Mouse (Mus musculus) kidney, embryonic 14.5 days (tissue): ENCODE results near the gene Olfr1500. TPM values are rescaled to one million over a fixed set of nuclear protein-coding genes. Genes with fewer than 3 reads are reported as not detected.
"Not testable (repeated sequence)": the region's sequence is repeated elsewhere in the genome, so short reads cannot be mapped to it uniquely, and the experiment has no call there.

Experiments
- ATAC-seq: fragments of 200-750 bp; cut with Nextera tagmentation; 2 replicates; pipeline ENCODE4 v1.8.0; 2017; ENCODE audit warnings: moderate number of reproducible peaks, mild to moderate bottlenecking, moderate TSS enrichment, moderate library complexity; ENCODE audit not compliant: low FRiP score, low TSS enrichment
- H3K27ac ChIP-seq: fragments of 300-500 bp; sonication (generic); 2 replicates; pipeline ENCODE4 v1.5.1; 2014; ENCODE audit warnings: low read depth, mild to moderate bottlenecking, low read length, moderate library complexity, mixed read lengths
- H3K27me3 ChIP-seq: fragments of 300-500 bp; sonication (generic); 2 replicates; pipeline ENCODE4 v1.6.1; 2014; ENCODE audit warnings: mild to moderate bottlenecking, low read length; ENCODE audit not compliant: control insufficient read depth, insufficient read depth
- H3K36me3 ChIP-seq: fragments of 300-500 bp; sonication (generic); 2 replicates; pipeline ENCODE4 v1.6.1; 2014; ENCODE audit warnings: low read length, mixed read lengths; ENCODE audit not compliant: control insufficient read depth, insufficient read depth
- H3K4me1 ChIP-seq: fragments of 300-500 bp; sonication (generic); 2 replicates; pipeline ENCODE4 v1.6.1; 2014; ENCODE audit warnings: low read length, mixed read lengths; ENCODE audit not compliant: control insufficient read depth, insufficient read depth
- H3K4me2 ChIP-seq: fragments of 300-500 bp; sonication (generic); replicated peaks from 2 replicates; pipeline ENCODE4 v1.6.1; 2014; ENCODE audit warnings: low read depth, mild to moderate bottlenecking, low read length
- H3K4me3 ChIP-seq: fragments of 300-500 bp; sonication (generic); 2 replicates; pipeline ENCODE4 v1.5.1; 2014; ENCODE audit warnings: mild to moderate bottlenecking, low read length
- H3K9ac ChIP-seq: fragments of 300-500 bp; sonication (generic); 2 replicates; pipeline ENCODE4 v1.6.1; 2014; ENCODE audit warnings: low read depth, mild to moderate bottlenecking, low read length, moderate library complexity
- H3K9me3 ChIP-seq: fragments of 300-500 bp; sonication (generic); 2 replicates; pipeline ENCODE4 v1.6.1; 2016; ENCODE audit warnings: low read length; ENCODE audit not compliant: control insufficient read depth
- WGBS: fragments of 180-500 bp; shearing (Covaris S2); extraction: QIAGEN DNeasy Blood & Tissue Kit; methylation state at CpG from one replicate; pipeline ENCODE4 v1.1.7; 2014; 5-methylcytosine and 5-hydroxymethylcytosine counted together
- polyA plus RNA-seq: library from polyadenylated mRNA; unstranded; fragments of >200 nt; fragmentation: Nextera tagmentation; extraction: Ambion mirVana; gene quantifications from 2 replicates; pipeline ENCODE4 v1.2.1, GENCODE M21; 2014

Olfr1500 gene
- not detected in 2 replicates for polyA plus RNA-seq

DNA sequence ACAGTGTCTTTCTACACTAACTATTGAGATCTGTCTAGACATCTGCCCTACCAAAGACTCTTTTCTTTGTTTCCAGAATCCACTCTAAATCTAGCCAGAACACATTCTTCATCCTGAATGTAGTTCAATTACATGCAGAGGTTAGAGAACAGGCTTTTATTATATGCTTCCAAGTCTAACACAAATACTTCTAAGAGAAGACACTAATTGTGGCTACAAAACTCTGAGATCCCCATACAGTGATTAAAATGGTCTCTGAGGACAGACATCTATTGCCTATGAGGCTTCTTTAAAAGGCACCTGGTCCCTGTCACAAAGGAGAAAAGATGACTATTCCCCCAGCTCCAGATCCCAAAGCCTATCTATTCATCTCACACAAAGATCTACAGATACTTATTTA lies at the start of gene Olfr1500:
Gene Olfr1500, minus strand, starts transcription at position 101 of the 400 bp plus-strand sequence.
- H3K4me2 ChIP-seq = no peak within 1 kb of the TSS

DNA sequence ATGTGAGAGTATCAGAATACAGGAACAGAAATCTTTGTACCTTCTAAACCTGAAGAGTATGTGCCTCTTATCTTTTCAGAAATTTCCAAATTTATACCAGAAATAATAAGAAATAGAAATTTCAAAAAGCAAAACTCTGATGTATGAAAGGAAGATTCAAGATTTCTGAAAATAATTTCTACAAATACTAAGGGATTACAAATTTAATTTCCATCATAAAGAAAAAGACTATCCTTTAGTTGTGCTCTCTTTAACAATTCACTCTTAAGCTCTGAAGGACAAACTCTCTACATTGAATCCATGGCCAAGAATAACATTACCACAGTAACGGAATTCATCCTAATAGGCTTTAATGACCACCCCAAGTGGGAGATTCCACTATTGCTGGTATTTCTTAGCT lies 31.2 kb upstream of the Olfr1500 start, which contains the start of gene Olfr1502:
Gene Olfr1502, plus strand, starts transcription at position 301 of the 400 bp plus-strand sequence.
- 85% methylated on average over 1 of the region's 1 CpGs for WGBS
- H3K27me3 ChIP-seq = no peaks in the 10 kb centered on the region
- ATAC-seq = no peak

More for the DNA sequence above, at the start of gene Olfr1500:
- no peaks in the 10 kb centered on the region for H3K27me3 ChIP-seq
- H3K4me3 ChIP-seq = no peak within 1 kb of the TSS
- no peak within 1 kb of the TSS for H3K27ac ChIP-seq
- H3K9ac ChIP-seq = no peak within 1 kb of the TSS
- no peaks in the 10 kb centered on the region for H3K4me1 ChIP-seq
- no peaks in the 10 kb centered on the region for H3K9me3 ChIP-seq
- no peak for ATAC-seq
- no peaks in the 10 kb centered on the region for H3K36me3 ChIP-seq

DNA sequence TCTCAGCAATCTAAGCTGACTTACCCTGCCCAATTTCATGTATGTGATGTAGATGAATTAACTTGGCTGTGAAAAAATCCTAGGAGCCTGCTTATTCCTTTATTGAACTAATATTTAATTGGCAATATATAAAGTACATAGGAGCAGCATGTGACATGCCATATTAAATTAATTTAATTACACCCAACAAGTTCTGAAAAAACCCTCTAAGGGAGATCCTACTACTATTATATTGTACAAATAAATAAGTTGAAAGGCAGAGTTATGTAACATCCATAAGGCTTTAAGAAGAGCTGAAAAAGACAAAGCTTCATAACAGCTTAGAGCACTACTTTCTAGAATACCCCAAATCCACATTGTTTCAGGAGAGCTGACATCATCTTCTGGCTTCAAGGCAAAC lies 20.3 kb upstream of the Olfr1500 start, which contains the start of gene Olfr1501:
Gene Olfr1501, minus strand, starts transcription at position 101 of the 400 bp plus-strand sequence.
- not testable (repeated sequence) for H3K27me3 ChIP-seq, H3K27ac ChIP-seq, H3K9ac ChIP-seq, H3K4me1 ChIP-seq, ATAC-seq, H3K36me3 ChIP-seq, H3K4me2 ChIP-seq, H3K9me3 ChIP-seq, H3K4me3 ChIP-seq

More for the DNA sequence above, 31.2 kb upstream of the Olfr1500 start, which contains the start of gene Olfr1502:
- Histone ChIP-seq H3K9ac (no peak within 1 kb of the TSS), H3K9me3 (no peaks in the 10 kb centered on the region), H3K27ac (no peak within 1 kb of the TSS), H3K4me3 (no peak within 1 kb of the TSS), H3K4me2 (no peak within 1 kb of the TSS), H3K4me1 (no peaks in the 10 kb centered on the region), H3K36me3 (no peaks in the 10 kb centered on the region)

DNA sequence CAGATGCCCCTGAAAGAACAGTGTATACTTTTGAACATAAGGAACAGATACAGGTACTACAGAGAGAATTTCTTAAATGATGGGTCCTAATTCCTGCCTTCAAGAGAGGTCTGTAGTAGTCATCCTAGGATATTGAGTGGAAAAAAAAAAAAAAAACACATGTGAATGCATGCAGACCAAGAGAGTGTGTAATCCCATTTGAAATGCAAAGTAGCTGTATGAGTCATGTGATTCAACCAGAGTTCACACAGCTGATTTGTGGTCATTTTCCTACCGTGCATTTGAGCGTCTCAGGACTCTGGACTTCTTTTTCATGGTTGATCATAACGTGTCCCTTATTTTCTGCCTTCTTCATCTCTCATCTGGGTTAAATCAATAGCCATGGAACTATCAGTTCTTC lies 1.8 kb downstream of the Olfr1500 start:
- no peaks in the 10 kb centered on the region for H3K27me3 ChIP-seq
- H3K9ac ChIP-seq = no peak overlapping the region
- 88% methylated on average over 3 of the region's 3 CpGs for WGBS
- no peaks in the 10 kb centered on the region for H3K9me3 ChIP-seq
- no peak for ATAC-seq
- H3K4me3 ChIP-seq = no peak overlapping the region
- H3K36me3 ChIP-seq = no peaks in the 10 kb centered on the region
- no peaks in the 10 kb centered on the region for H3K4me1 ChIP-seq
- H3K4me2 ChIP-seq = no peak overlapping the region
- no peak overlapping the region for H3K27ac ChIP-seq

DNA sequence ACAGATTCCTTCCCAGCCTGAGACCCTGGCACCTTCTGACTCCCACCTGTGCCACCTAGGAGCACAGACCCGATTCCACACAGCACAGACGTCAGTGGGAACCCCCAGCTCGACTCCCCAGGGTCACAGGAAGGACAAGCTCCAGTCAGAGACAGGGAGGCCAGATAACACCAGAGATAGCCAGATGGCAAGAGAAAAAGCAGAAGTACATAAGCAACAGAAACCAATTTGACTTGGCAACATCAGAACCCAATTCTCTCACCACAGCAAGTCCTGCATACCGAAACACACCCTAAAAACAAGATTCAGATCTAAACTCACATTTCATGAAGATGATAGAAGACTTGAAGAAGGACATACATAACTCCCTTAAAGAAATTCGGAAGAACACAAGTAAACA lies 9.4 kb downstream of the Olfr1500 start:
- no peak overlapping the region for H3K4me3 ChIP-seq
- H3K9ac ChIP-seq = no peak overlapping the region
- no peak for ATAC-seq
- H3K27me3 ChIP-seq = no peaks in the 10 kb centered on the region
- no peaks in the 10 kb centered on the region for H3K9me3 ChIP-seq
- no peak overlapping the region for H3K4me2 ChIP-seq
- no peaks in the 10 kb centered on the region for H3K36me3 ChIP-seq
- no peaks in the 10 kb centered on the region for H3K4me1 ChIP-seq
- 65% methylated on average over 5 of the region's 5 CpGs for WGBS
- no peak overlapping the region for H3K27ac ChIP-seq

DNA sequence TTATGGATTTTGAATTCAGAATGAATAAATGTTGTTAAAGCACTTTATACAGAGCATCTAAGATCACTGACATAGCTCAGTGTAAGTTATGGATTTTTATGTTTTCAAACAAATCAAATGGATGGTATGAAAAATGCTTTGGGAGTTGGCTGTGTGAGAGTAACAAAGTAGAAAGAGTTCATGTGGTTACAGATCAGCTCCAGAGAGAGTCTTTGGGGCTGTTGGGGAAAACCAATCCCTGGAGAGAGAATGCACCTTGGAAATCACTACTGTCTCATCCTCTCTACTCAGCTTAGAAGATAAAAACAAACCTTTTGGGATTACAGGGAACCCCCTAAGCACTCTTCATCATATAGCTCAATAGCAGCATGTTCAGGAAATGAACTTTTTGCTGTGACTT lies 10.9 kb downstream of the Olfr1500 start, which contains the start of gene Olfr1499:
Gene Olfr1499, minus strand, starts transcription at position 101 of the 400 bp plus-strand sequence.
- no peaks in the 10 kb centered on the region for H3K9me3 ChIP-seq
- H3K36me3 ChIP-seq = no peaks in the 10 kb centered on the region
- ATAC-seq = no peak
- no peaks in the 10 kb centered on the region for H3K27me3 ChIP-seq
- H3K4me3 ChIP-seq = no peak within 1 kb of the TSS
- no peak within 1 kb of the TSS for H3K9ac ChIP-seq
- no peak within 1 kb of the TSS for H3K27ac ChIP-seq
- no peak within 1 kb of the TSS for H3K4me2 ChIP-seq
- no peaks in the 10 kb centered on the region for H3K4me1 ChIP-seq

DNA sequence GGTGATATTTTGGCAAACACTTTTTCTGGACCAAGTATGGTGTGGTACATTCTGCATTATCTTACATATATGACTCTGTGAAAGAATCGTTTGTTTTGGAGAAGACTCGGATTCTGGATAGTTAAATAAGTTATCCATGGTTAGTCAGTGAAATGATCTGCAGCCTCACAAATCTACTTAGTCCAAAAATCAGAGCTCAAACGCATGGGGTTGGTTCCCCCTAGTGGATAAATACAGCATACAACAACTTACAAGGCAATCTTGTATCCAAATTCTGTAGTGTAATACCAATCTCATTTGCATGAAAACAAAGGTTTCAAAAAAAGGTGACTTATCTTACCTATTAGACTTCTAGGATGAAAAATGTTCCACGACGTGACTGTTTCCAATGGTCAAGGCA lies 11.5 kb downstream of the Olfr1500 start:
- Histone ChIP-seq H3K27me3 (no peaks in the 10 kb centered on the region), H3K4me3 (no peak overlapping the region), H3K9ac (no peak overlapping the region), H3K36me3 (no peaks in the 10 kb centered on the region), H3K9me3 (no peaks in the 10 kb centered on the region), H3K4me1 (no peaks in the 10 kb centered on the region), H3K4me2 (no peak overlapping the region), H3K27ac (no peak overlapping the region)
- ATAC-seq = no peak
- 34% methylated on average over 5 of the region's 5 CpGs for WGBS

DNA sequence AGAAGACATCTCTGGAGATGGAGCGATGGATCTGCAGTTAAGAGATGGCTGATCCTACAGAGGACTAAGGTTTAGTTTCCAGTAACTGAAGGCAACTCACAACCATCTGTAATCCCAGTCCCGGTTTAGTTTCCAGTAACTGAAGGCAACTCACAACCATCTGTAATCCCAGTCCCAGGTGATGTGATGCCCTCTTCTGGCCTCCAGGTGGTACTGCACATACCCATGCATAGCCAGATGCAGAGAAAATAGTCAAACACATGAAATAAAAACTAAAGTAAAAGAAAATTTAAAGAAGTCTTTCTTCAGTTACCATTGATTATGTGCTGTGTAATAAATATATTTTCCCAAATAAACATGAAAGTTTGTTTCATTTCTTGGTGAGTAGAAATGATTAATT lies 17.5 kb downstream of the Olfr1500 start:
- WGBS = 70% methylated on average over 2 of the region's 2 CpGs
- Histone ChIP-seq H3K9ac (no peak overlapping the region), H3K9me3 (no peaks in the 10 kb centered on the region), H3K4me1 (no peaks in the 10 kb centered on the region), H3K4me2 (no peak overlapping the region), H3K27me3 (no peaks in the 10 kb centered on the region), H3K36me3 (no peaks in the 10 kb centered on the region), H3K4me3 (no peak overlapping the region), H3K27ac (no peak overlapping the region)
- ATAC-seq = no peak

DNA sequence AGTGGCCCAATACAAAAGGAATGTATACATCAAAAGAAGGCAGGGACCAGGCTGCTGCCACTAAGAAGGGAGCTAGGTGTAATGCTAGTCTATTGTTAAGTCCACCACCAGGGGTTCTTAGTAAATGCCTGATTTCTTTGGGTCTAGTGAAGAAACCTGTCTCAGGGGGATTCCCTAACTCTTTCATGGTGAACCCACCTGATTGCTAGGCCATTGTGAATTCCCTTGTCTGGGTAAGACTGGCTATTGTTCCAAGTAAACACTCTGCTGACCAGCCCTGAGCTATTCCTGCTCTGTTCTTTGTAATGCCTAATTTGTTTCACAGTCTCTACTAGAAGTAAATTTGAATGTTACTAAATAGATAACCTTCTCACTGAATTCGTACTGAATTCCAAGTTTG lies 24.8 kb downstream of the Olfr1500 start:
- not testable (repeated sequence) for H3K36me3 ChIP-seq, H3K4me3 ChIP-seq, H3K9ac ChIP-seq, ATAC-seq, H3K27ac ChIP-seq, H3K27me3 ChIP-seq, H3K4me2 ChIP-seq, H3K9me3 ChIP-seq, H3K4me1 ChIP-seq
- WGBS = 74% methylated on average over 1 of the region's 1 CpGs
